Mouse (Mus musculus): ENCODE measurements around the gene H2afb2. TPM values are rescaled to one million over a fixed set of nuclear protein-coding genes. Genes with fewer than 3 reads are reported as not detected.

Gene H2afb2
- total RNA-seq (2014; rRNA removed) (not detected in 2 replicates), polyA plus RNA-seq (2012; rRNA removed) (not detected in 2 replicates)

DNA sequence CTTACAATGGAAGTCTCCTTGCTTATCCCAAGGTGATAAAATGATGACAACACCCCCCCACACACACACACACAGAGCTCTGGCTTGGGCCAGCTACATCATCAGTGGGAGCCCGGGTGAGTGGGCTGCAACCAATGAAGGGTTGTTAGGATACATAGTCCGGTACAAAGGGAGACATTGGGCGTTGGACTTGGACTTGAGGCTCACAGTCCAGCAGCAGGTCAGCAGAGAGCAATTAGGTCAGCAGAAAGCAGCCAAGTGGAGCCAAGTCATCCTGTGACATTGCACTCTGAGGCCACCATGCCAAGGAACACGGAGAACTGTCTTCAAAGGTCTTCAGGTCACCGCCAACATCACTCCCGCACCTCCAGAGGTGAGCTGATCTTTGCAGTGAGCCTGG lies at the start of gene H2afb2:
TSS of gene H2afb2 (plus strand) at position 301 of the 400 bp plus-strand sequence.
- no peaks in the 10 kb centered on the region for H3K4me1 ChIP-seq (ENCODE audit: control insufficient read depth, insufficient read depth, low read length)
- no peak within 1 kb of the TSS for H3K9ac ChIP-seq (ENCODE audit: low read depth, low read length)
- TF ChIP-seq POLR2A (IDR thresholded peaks at IDR 0.05; ENCODE audit: extremely low read depth, insufficient read depth, low read length) (no peak), CTCF (IDR thresholded peaks at IDR 0.05; ENCODE audit: low read depth, low read length) (no peak)
- H3K36me3 ChIP-seq (ENCODE audit: control insufficient read depth, insufficient read depth, low read length), result no peaks in the 10 kb centered on the region
- no peaks in the 10 kb centered on the region for H3K79me2 ChIP-seq (ENCODE audit: control insufficient read depth, insufficient read depth, low read length)
- no peak within 1 kb of the TSS for H3K4me3 ChIP-seq (ENCODE audit: insufficient read depth, low read depth, low read length)
- WGBS, result 87% methylated on average over 6 of the region's 6 CpGs
- peak; percentile 0 for DNase-seq (ENCODE audit: extremely low read depth, low read depth, low spot score)
- no peaks in the 10 kb centered on the region for H3K27me3 ChIP-seq (ENCODE audit: control insufficient read depth, insufficient read depth, low read length)
- H3K27ac ChIP-seq (replicated peaks; ENCODE audit: insufficient read depth, low read depth, low read length), result no peak within 1 kb of the TSS

Other genes with a start within 250 kb of the H2afb2 start
- not detected in 2 replicates for gene Cpxcr1, start 232.2 kb upstream of the H2afb2 start, total RNA-seq (2014; rRNA removed)
- not detected in 2 replicates for gene Cpxcr1, start 232.2 kb upstream of the H2afb2 start, polyA plus RNA-seq (2012; rRNA removed)

Measured in liver, adult 2 months (tissue).